Mouse (Mus musculus) cerebellum, adult 2 months (tissue): ENCODE results near the gene Fgfr2. TPM values are rescaled to one million over a fixed set of nuclear protein-coding genes. Genes with fewer than 3 reads are reported as not detected.

Experiments
- DNase-seq, 2 experiments: peaks; one replicate each; pipeline ENCODE4 v3.0.0; 2021
- H3K27ac ChIP-seq: fragments of 200-500 bp; 2 replicates; pipeline ENCODE4 v1.5.1; 2012; ENCODE audit warnings: low read length, control low read depth, inconsistent platforms; ENCODE audit not compliant: insufficient read depth
- H3K27me3 ChIP-seq: fragments of 200-500 bp; 2 replicates; pipeline ENCODE4 v1.6.1; 2012; ENCODE audit warnings: inconsistent platforms, mild to moderate bottlenecking, low read length, moderate library complexity; ENCODE audit not compliant: control insufficient read depth, insufficient read depth
- H3K4me1 ChIP-seq: fragments of 200-500 bp; 2 replicates; pipeline ENCODE4 v1.6.1; 2011; ENCODE audit warnings: low read length; ENCODE audit not compliant: control insufficient read depth, insufficient read depth
- H3K4me3 ChIP-seq: fragments of 200-500 bp; replicated peaks from 2 replicates; pipeline ENCODE3; 2011; ENCODE audit warnings: mild to moderate bottlenecking, low read depth, low read length, control low read depth; ENCODE audit not compliant: insufficient read depth
- CTCF ChIP-seq: fragments of 200-500 bp; IDR thresholded peaks from 2 replicates; pipeline ENCODE4 v1.5.1; 2011; ENCODE audit warnings: low read depth, mild to moderate bottlenecking, control low read depth, low read length, moderate library complexity, borderline replicate concordance; ENCODE audit not compliant: insufficient read depth
- POLR2A ChIP-seq: fragments of 200-500 bp; IDR thresholded peaks from 2 replicates; pipeline ENCODE4 v1.6.1; 2011; ENCODE audit warnings: low read length, control low read depth, borderline replicate concordance; ENCODE audit not compliant: insufficient read depth
- WGBS: fragments of 180-500 bp; shearing (Covaris S2); methylation state at CpG from one replicate; pipeline ENCODE4 v1.1.7; 2018; 5-methylcytosine and 5-hydroxymethylcytosine counted together
- polyA plus RNA-seq: library from polyadenylated mRNA; depleted of rRNA; stranded (reverse); fragments of >200 nt; gene quantifications from 2 replicates; pipeline ENCODE4 v1.2.3, GENCODE M21; 2012

Gene Fgfr2
- polyA plus RNA-seq, 1 experiment, result 95.3 TPM

GRCm38 (mm10) chr7:130471045-130471444 lies 2652.1 kb downstream of the Fgfr2 start:
- H3K4me3 ChIP-seq, result no peak overlapping the region
- TF ChIP-seq CTCF, result no peak
- 28% methylated on average over 6 of the region's 6 CpGs for WGBS
- peaks cover 3% of the 10 kb centered on the region; the same call in 1 of the 2 replicates for H3K4me1 ChIP-seq
- no peak for DNase-seq
- no peak overlapping the region for H3K27ac ChIP-seq
- no peaks in the 10 kb centered on the region for H3K27me3 ChIP-seq

GRCm38 (mm10) chr7:130455587-130456246 lies 2667.4 kb downstream of the Fgfr2 start:
- Histone ChIP-seq H3K4me1 (no peaks in the 10 kb centered on the region), H3K4me3 (no peak overlapping the region), H3K27me3 (no peaks in the 10 kb centered on the region), H3K27ac (no peak overlapping the region)
- no peak for DNase-seq
- 78% methylated on average over 4 of the region's 4 CpGs for WGBS
- TF ChIP-seq CTCF (no peak), POLR2A (no peak)

- TF ChIP-seq CTCF, result no peak
- 86% methylated on average over 3 of the region's 3 CpGs for WGBS
- no peak for DNase-seq
- H3K27me3 ChIP-seq, result no peaks in the 10 kb centered on the region
- no peak overlapping the region for H3K4me3 ChIP-seq
- H3K4me1 ChIP-seq, result no peaks in the 10 kb centered on the region
- no peak overlapping the region for H3K27ac ChIP-seq
Observed at GRCm38 (mm10) chr7:130454226-130454625, 2668.9 kb downstream of the Fgfr2 start.

- Histone ChIP-seq H3K4me1 (no peaks in the 10 kb centered on the region), H3K27ac (no peak overlapping the region), H3K27me3 (no peaks in the 10 kb centered on the region), H3K4me3 (no peak overlapping the region)
- DNase-seq, result no peak
- WGBS, result 95% methylated on average over 5 of the region's 5 CpGs
- TF ChIP-seq CTCF (no peak), POLR2A (no peak)
Observed at GRCm38 (mm10) chr7:130435776-130436175, 2687.4 kb downstream of the Fgfr2 start.

- Histone ChIP-seq H3K4me3 (no peak overlapping the region), H3K27me3 (no peaks in the 10 kb centered on the region), H3K27ac (no peak overlapping the region), H3K4me1 (no peaks in the 10 kb centered on the region)
- WGBS, result 96% methylated on average over 2 of the region's 2 CpGs
- DNase-seq, result no peak
- TF ChIP-seq CTCF (no peak), POLR2A (no peak)
Observed at GRCm38 (mm10) chr7:130432141-130432540, 2691.0 kb downstream of the Fgfr2 start.

- no peak for DNase-seq
- no peak overlapping the region for H3K27ac ChIP-seq
- 26% methylated on average over 5 of the region's 5 CpGs for WGBS
- no peaks in the 10 kb centered on the region for H3K4me1 ChIP-seq
- no peaks in the 10 kb centered on the region for H3K27me3 ChIP-seq
- H3K4me3 ChIP-seq, result no peak overlapping the region
- TF ChIP-seq CTCF (no peak), POLR2A (no peak)
Observed at GRCm38 (mm10) chr7:130426586-130426985, 2696.6 kb downstream of the Fgfr2 start.

- TF ChIP-seq CTCF (no peak), POLR2A (no peak)
- no peak for DNase-seq
- Histone ChIP-seq H3K27ac (no peak overlapping the region), H3K27me3 (no peaks in the 10 kb centered on the region), H3K4me3 (no peak overlapping the region), H3K4me1 (no peaks in the 10 kb centered on the region)
- 78% methylated on average over 2 of the region's 2 CpGs for WGBS
Observed at GRCm38 (mm10) chr7:130425991-130426390, 2697.2 kb downstream of the Fgfr2 start.

- no peak for DNase-seq
- 74% methylated on average over 1 of the region's 1 CpGs for WGBS
- no peaks in the 10 kb centered on the region for H3K27me3 ChIP-seq
- no peak overlapping the region for H3K4me3 ChIP-seq
- no peak overlapping the region for H3K27ac ChIP-seq
- TF ChIP-seq POLR2A (no peak), CTCF (no peak)
- no peaks in the 10 kb centered on the region for H3K4me1 ChIP-seq
Observed at GRCm38 (mm10) chr7:130419961-130420360, 2703.2 kb downstream of the Fgfr2 start.
